Mouse (Mus musculus) yolk sac, embryonic 10.5 days (tissue): ENCODE data around the gene Ptprg.
A peak's percentile ranks its signal among the peaks of the same experiment; 100 is the strongest.
"Not testable (repeated sequence)": the region's sequence is repeated elsewhere in the genome, so short reads cannot be mapped to it uniquely, and the experiment has no call there.

ENCODE experiments used
- DNase-seq: peaks from one replicate; pipeline ENCODE4 v3.0.0-alpha.2; 2017; ENCODE audit warnings: low spot score

Ptprg gene

DNA sequence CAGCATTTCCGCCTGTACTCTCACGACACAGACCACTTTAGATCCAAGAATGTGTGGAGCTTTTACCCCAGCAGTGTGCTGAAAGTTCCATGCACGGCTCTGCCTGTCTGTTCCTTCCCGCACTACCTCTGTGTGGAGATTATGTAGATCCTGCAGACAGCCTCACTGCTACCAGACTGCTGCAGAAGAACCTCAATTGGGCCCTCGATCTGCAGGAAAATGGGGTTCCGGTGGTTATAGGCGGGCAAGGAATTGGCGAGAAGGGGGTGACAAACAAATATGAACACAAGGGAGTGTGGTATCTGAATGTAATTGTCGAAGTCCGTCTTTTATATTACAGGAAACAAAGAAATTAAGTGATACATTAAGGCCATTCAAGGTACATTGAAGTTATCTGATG lies 410.5 kb downstream of the Ptprg start:
- DNase-seq: no peak

DNA sequence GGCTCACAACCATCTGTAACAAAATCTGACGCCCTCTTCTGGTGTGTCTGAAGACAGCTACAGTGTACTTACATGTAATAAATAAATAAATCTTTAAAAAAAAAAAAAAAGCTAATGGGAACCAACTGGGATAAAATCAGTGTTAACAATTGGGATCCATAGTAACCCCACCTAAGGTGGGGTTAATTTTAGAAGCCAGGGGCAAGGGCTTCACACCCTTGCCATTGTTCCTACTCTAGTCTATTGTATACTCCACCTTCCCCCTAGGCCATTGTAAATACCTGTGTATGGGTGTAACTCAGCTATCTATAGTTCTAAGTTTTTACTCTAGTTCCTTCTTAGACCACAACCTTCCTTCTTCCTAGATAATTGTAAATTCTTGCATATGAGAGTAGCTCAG lies 411.0 kb downstream of the Ptprg start:
- not testable (repeated sequence) for DNase-seq

DNA sequence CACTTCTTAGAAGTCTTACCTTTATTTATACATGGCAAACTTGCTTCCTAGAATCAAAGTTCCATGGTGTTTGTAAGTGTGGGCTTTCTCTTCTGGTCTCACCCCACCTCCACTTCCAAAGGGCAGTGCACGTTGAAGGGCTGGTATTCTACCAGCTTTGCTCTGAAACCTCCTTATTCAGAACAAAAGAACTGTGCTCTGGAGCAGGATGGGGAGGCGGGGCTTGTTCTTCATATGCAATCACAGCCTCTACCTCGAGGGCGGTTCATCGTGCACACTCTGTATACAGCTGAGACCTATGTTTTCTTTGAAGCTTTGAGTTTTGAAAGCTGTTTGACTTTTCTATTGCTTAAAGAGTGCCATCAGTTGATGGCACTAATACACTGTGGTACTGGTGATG lies 412.5 kb downstream of the Ptprg start:
- no peak for DNase-seq

GRCm38 (mm10) chr14:11981764-11982163 lies 428.4 kb downstream of the Ptprg start:
- no peak for DNase-seq

- no peak for DNase-seq
Observed at GRCm38 (mm10) chr14:11983031-11983430, 429.7 kb downstream of the Ptprg start.

DNA sequence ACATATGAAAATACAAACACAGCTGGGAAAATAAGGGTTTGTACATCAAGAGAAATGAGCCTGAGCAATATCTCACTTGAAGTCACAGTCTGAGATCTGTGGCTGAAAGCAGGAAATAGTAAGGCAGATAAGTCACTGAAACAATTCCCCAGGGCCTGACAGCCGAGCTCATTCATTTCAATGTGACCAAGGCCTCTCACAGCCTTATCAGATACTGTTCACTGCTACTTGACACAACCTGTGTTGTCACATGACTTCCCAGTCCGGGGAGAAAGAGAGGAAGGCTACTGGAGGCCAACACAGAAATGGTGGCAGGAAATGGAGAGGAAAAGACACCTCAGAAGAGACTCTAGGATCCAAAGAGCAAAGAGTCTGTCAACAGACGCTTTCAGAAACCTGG lies 430.8 kb downstream of the Ptprg start:
- DNase-seq: peak; percentile 9

- DNase-seq: no peak
Observed at GRCm38 (mm10) chr14:11988975-11989374, 435.6 kb downstream of the Ptprg start.

GRCm38 (mm10) chr14:11991151-11991550 lies 437.8 kb downstream of the Ptprg start:
- DNase-seq: no peak

GRCm38 (mm10) chr14:11992111-11992510 lies 438.8 kb downstream of the Ptprg start:
- no peak for DNase-seq

GRCm38 (mm10) chr14:11992534-11992933 lies 439.2 kb downstream of the Ptprg start:
- DNase-seq: no peak

DNA sequence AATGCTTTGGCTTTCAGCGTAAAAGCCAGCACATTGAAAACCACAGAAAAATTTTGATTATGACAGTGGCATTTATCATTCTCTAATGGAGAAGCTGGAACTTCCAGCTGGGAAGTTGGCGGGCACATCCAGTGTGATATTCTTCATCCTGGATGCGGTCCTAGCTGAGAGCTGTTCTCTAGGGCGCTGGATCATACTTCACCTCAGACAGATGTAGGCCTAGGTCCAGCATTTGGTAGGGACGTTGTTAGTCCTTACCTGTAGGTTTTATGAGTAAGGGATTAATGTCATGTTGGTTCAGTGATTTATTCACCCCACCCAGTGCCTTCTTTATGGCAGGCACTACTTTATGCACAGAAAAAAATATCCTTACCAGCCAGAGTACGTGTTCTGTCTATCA lies 444.2 kb downstream of the Ptprg start:
- DNase-seq: no peak

GRCm38 (mm10) chr14:11998464-11998863 lies 445.1 kb downstream of the Ptprg start:
- DNase-seq: no peak

DNA sequence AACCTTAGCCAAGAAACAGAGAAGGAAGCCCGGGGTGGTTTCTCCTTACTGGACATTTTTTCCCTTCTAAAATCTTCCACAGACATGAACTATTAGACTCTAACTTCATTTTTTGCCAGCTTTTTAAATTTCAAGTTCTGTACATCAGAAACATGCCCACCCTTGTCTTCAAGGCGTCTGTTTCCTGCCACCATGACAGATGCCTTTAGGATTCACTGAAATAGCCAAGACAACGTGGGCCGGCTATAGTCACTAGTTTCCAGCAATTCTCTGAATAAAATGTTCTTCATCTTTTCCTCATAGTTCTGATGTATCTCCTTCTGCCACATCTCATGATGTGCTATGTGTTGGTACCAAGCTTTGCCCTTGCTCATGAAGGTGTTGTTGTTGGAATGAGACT lies 450.7 kb downstream of the Ptprg start:
- no peak for DNase-seq

- DNase-seq: no peak
Observed at GRCm38 (mm10) chr14:12011766-12012165, 458.4 kb downstream of the Ptprg start.

- no peak for DNase-seq
Observed at GRCm38 (mm10) chr14:12025812-12026728, 472.7 kb downstream of the Ptprg start.

- no peak for DNase-seq
Observed at GRCm38 (mm10) chr14:12027247-12027646, 473.9 kb downstream of the Ptprg start.

DNA sequence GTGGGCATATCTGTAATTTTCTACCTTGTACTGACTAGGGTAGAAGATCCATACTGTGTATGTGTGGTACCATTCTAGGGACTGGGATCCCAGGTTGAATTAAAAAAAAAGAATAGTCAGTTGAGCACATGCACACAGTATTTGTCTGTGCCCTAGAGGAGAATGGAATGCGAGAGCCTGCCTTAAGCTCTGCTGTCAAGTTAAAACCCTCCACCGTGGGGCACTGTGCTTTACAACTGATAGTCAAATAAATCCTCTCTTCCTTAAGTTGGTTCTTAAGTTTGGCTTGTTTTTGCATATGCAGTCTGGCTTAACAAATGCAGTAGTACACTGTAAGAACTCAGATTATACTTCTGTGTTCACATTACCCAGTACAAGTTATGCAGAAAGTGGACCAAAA lies 476.6 kb downstream of the Ptprg start:
- no peak for DNase-seq

GRCm38 (mm10) chr14:12036530-12037283 lies 483.4 kb downstream of the Ptprg start:
- DNase-seq: no peak

- no peak for DNase-seq
Observed at GRCm38 (mm10) chr14:12039743-12040142, 486.4 kb downstream of the Ptprg start.

DNA sequence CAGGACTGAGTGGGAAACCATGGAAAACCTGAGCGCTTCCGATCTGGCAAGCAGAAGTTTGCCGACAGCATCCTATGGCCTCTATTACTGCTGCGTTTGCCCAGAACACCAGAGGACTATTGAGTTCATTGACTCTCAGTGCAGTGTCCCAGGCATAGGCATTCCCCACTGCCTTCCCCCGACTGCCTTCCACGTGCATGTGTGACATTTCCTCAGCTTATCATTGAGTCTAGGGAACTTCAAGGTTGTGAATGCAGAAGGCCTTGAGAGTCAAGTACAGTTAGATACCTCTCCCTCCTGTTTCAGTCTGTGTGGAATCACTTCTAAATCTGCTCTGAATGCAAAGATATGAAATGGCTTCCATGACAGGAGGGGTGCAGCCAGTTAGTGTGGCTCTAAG lies 488.2 kb downstream of the Ptprg start:
- DNase-seq: no peak

DNA sequence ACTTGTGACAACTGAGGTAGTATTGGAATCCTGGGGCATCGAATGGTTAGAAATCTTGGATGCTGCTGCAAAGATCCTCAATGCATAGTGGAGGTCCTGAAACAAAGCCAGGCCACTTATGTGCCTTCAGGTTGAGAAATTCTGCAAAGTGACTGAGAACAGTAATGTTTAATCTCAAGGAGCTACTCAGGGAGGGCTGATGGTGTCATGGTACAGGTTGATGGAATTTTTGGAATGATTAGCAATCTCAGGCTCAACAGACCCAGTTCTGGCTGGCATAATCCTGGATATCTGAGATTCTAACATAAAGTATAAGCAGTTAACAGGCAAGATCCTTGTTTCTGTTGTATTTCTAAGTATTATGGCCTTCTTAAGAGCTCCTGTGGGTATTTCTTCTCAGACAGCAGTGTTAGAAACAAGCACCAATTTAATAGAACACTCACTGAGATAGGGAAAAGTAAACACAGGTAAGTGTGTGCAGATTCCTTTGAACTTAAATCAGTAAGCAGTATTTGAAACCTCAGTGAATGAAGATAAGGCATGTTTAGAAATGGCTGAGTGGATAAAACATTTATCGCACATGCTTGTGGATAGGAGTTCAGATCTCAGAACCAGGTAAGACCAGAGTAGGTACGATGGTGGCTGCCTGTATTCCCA lies 493.0 kb downstream of the Ptprg start:
- peak; percentile 25 for DNase-seq

GRCm38 (mm10) chr14:12047637-12048036 lies 494.3 kb downstream of the Ptprg start:
- DNase-seq: no peak
